Mouse (Mus musculus): ENCODE measurements around the gene Ccnf. TPM values are rescaled to one million over a fixed set of nuclear protein-coding genes. Genes with fewer than 3 reads are reported as not detected.
A peak's percentile ranks its signal among the peaks of the same experiment; 100 is the strongest.

The Ccnf gene
- total RNA-seq (2014; rRNA removed) (3.0 and 3.5 TPM in 2 replicates), polyA plus RNA-seq (2012; rRNA removed) (5.5 and 6.5 TPM in 2 replicates)

DNA sequence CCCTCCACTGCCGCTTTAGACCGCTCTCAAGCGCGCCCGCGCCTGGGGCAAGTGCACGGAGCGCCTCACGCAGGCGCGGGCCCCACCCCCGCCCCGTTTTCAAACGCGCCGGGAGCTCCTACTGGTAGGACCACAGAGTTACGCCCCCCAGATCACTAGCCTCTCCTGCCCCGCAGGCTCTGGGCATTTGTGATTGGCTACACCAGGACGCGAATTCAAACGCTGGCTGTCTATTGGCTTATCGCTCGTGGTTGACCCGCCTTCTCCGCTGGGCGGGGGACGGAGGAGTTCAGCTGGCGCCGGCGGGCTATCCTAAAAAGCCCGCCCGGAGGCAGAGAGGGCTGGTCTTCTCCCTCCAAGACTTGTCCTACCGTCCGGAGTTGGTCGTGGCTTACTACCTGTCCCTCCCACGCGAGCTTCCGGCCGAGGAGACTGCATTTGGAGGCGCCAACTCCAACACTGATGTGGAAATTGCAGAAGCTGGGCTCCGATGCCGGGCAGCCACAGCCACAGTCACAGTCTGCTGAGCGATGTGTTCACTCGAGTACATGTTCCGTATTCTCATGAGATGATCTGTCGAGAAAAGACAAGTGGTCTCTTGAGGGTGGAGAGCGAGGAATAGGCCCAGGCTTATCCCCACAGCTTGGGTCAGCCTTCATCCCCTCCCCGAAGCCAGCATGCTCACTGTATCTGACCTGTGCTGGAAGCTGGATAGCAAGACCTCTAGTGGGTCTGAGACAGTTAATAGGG is at the start of gene Ccnf:
Ccnf (minus strand) TSS at position 165 of the 750 bp plus-strand sequence.
- peak within 1 kb of the TSS; percentile 75 for H3K4me3 ChIP-seq (ENCODE audit: insufficient read depth, low read depth, low read length)
- H3K4me1 ChIP-seq (ENCODE audit: control insufficient read depth, insufficient read depth, low read length), result peaks cover 9% of the 10 kb centered on the region
- no peaks in the 10 kb centered on the region for H3K27me3 ChIP-seq (ENCODE audit: control insufficient read depth, insufficient read depth, low read length)
- no peak for TF ChIP-seq CTCF (IDR thresholded peaks at IDR 0.05; ENCODE audit: low read depth, low read length)
- TF ChIP-seq POLR2A (IDR thresholded peaks at IDR 0.05; ENCODE audit: extremely low read depth, insufficient read depth, low read length), result peak; percentile 75; the same call in 1 of the 2 replicates
- peak within 1 kb of the TSS; percentile 0; the same call in 1 of the 2 replicates for H3K27ac ChIP-seq (replicated peaks; ENCODE audit: insufficient read depth, low read depth, low read length)
- H3K9ac ChIP-seq (ENCODE audit: low read depth, low read length), result peak within 1 kb of the TSS; percentile 72
- no peaks in the 10 kb centered on the region for H3K36me3 ChIP-seq (ENCODE audit: control insufficient read depth, insufficient read depth, low read length)
- no peaks in the 10 kb centered on the region; the same call in 1 of the 2 replicates for H3K79me2 ChIP-seq (ENCODE audit: control insufficient read depth, insufficient read depth, low read length)
- peak; percentile 96 for DNase-seq (ENCODE audit: extremely low read depth, low read depth, low spot score)
- WGBS, result under 1% methylated on average over 48 of the region's 48 CpGs

- Histone ChIP-seq H3K9ac (ENCODE audit: low read depth, low read length) (no peak overlapping the region), H3K27ac (replicated peaks; ENCODE audit: insufficient read depth, low read depth, low read length) (no peak overlapping the region), H3K36me3 (ENCODE audit: control insufficient read depth, insufficient read depth, low read length) (no peaks in the 10 kb centered on the region), H3K4me1 (ENCODE audit: control insufficient read depth, insufficient read depth, low read length) (no peaks in the 10 kb centered on the region), H3K79me2 (ENCODE audit: control insufficient read depth, insufficient read depth, low read length) (no peaks in the 10 kb centered on the region), H3K27me3 (ENCODE audit: control insufficient read depth, insufficient read depth, low read length) (no peaks in the 10 kb centered on the region), H3K4me3 (ENCODE audit: insufficient read depth, low read depth, low read length) (no peak overlapping the region)
- DNase-seq (ENCODE audit: extremely low read depth, low read depth, low spot score), result peak; percentile 9
- 47% methylated on average over 4 of the region's 4 CpGs for WGBS
- TF ChIP-seq CTCF (IDR thresholded peaks at IDR 0.05; ENCODE audit: low read depth, low read length), result no peak
- TF ChIP-seq POLR2A (IDR thresholded peaks at IDR 0.05; ENCODE audit: extremely low read depth, insufficient read depth, low read length), result no peak
These were observed 49.4 kb upstream of the Ccnf start for GRCm38 (mm10) chr17:24300651-24301050.

GRCm38 (mm10) chr17:24289338-24289737 is 38.1 kb upstream of the Ccnf start:
- 84% methylated on average over 5 of the region's 5 CpGs for WGBS
- Histone ChIP-seq H3K79me2 (ENCODE audit: control insufficient read depth, insufficient read depth, low read length) (no peaks in the 10 kb centered on the region), H3K36me3 (ENCODE audit: control insufficient read depth, insufficient read depth, low read length) (no peaks in the 10 kb centered on the region), H3K27ac (replicated peaks; ENCODE audit: insufficient read depth, low read depth, low read length) (no peak overlapping the region), H3K4me3 (ENCODE audit: insufficient read depth, low read depth, low read length) (no peak overlapping the region), H3K9ac (ENCODE audit: low read depth, low read length) (no peak overlapping the region), H3K4me1 (ENCODE audit: control insufficient read depth, insufficient read depth, low read length) (no peaks in the 10 kb centered on the region), H3K27me3 (ENCODE audit: control insufficient read depth, insufficient read depth, low read length) (no peaks in the 10 kb centered on the region)
- no peak for DNase-seq (ENCODE audit: extremely low read depth, low read depth, low spot score)
- TF ChIP-seq POLR2A (IDR thresholded peaks at IDR 0.05; ENCODE audit: extremely low read depth, insufficient read depth, low read length) (no peak), CTCF (IDR thresholded peaks at IDR 0.05; ENCODE audit: low read depth, low read length) (no peak)

DNA sequence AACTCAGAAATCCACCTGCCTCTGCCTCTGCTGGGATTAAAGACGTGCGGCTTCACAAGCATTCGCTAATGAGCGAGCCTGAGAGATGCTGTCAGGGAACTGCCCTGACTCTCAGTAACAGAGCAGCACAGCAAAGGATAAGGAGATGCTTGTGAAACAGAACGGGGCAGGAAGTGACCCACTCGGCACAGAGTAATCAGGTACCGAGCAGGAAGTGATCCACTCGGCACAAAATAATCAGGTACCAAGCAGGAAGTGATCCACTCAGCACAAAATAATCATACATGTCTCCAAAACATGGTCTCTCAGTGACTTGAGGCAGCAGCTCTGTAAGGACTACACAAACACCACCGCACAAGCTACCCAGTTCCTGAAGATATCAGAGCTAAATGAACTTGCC is 37.2 kb upstream of the Ccnf start:
- no peaks in the 10 kb centered on the region for H3K36me3 ChIP-seq (ENCODE audit: control insufficient read depth, insufficient read depth, low read length)
- whole genome bisulfite sequencing, result 79% methylated on average over 9 of the region's 9 CpGs
- no peaks in the 10 kb centered on the region for H3K79me2 ChIP-seq (ENCODE audit: control insufficient read depth, insufficient read depth, low read length)
- H3K27ac ChIP-seq (replicated peaks; ENCODE audit: insufficient read depth, low read depth, low read length), result no peak overlapping the region
- no peaks in the 10 kb centered on the region for H3K4me1 ChIP-seq (ENCODE audit: control insufficient read depth, insufficient read depth, low read length)
- no peak for DNase-seq (ENCODE audit: extremely low read depth, low read depth, low spot score)
- no peaks in the 10 kb centered on the region for H3K27me3 ChIP-seq (ENCODE audit: control insufficient read depth, insufficient read depth, low read length)
- TF ChIP-seq POLR2A (IDR thresholded peaks at IDR 0.05; ENCODE audit: extremely low read depth, insufficient read depth, low read length) (no peak), CTCF (IDR thresholded peaks at IDR 0.05; ENCODE audit: low read depth, low read length) (no peak)
- H3K4me3 ChIP-seq (ENCODE audit: insufficient read depth, low read depth, low read length), result no peak overlapping the region
- no peak overlapping the region for H3K9ac ChIP-seq (ENCODE audit: low read depth, low read length)

GRCm38 (mm10) chr17:24285680-24286079 is 34.4 kb upstream of the Ccnf start:
- H3K9ac ChIP-seq (ENCODE audit: low read depth, low read length), result no peak overlapping the region
- no peaks in the 10 kb centered on the region for H3K79me2 ChIP-seq (ENCODE audit: control insufficient read depth, insufficient read depth, low read length)
- no peak for DNase-seq (ENCODE audit: extremely low read depth, low read depth, low spot score)
- H3K27me3 ChIP-seq (ENCODE audit: control insufficient read depth, insufficient read depth, low read length), result no peaks in the 10 kb centered on the region
- no peaks in the 10 kb centered on the region for H3K36me3 ChIP-seq (ENCODE audit: control insufficient read depth, insufficient read depth, low read length)
- H3K4me3 ChIP-seq (ENCODE audit: insufficient read depth, low read depth, low read length), result no peak overlapping the region
- 74% methylated on average over 3 of the region's 3 CpGs for WGBS
- TF ChIP-seq POLR2A (IDR thresholded peaks at IDR 0.05; ENCODE audit: extremely low read depth, insufficient read depth, low read length), result no peak
- TF ChIP-seq CTCF (IDR thresholded peaks at IDR 0.05; ENCODE audit: low read depth, low read length), result no peak
- no peak overlapping the region for H3K27ac ChIP-seq (replicated peaks; ENCODE audit: insufficient read depth, low read depth, low read length)
- no peaks in the 10 kb centered on the region for H3K4me1 ChIP-seq (ENCODE audit: control insufficient read depth, insufficient read depth, low read length)

DNA sequence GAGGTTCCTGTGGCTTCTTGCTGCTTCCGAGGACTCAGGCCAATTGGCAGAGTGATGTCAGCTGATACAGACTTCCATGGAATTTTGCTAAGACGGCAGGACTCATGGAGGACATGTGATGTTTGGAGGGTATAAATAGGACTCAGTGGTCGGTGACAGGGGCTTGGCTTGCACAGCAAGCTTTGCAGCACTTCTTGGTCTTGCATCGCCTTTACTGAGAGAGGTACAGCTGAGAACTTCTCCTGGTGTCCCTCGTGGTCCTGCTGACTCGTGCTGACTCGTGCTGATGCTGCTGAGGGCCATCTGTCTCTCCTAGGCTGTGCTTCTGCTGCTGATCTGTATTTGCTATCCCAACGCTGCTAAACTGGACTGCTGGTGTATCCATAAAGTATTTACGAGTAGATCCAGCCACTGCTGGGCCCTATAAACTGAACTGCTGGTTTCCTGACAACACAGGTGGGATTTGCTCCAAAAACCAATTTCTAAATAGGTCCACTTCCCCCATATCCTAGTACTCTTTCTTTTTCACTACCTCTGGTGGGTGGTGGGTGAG is 32.1 kb upstream of the Ccnf start:
- no peak overlapping the region for H3K27ac ChIP-seq (replicated peaks; ENCODE audit: insufficient read depth, low read depth, low read length)
- H3K36me3 ChIP-seq (ENCODE audit: control insufficient read depth, insufficient read depth, low read length), result no peaks in the 10 kb centered on the region
- H3K4me1 ChIP-seq (ENCODE audit: control insufficient read depth, insufficient read depth, low read length), result no peaks in the 10 kb centered on the region
- 64% methylated on average over 9 of the region's 9 CpGs for WGBS
- DNase-seq (ENCODE audit: extremely low read depth, low read depth, low spot score), result no peak
- no peak overlapping the region for H3K4me3 ChIP-seq (ENCODE audit: insufficient read depth, low read depth, low read length)
- H3K27me3 ChIP-seq (ENCODE audit: control insufficient read depth, insufficient read depth, low read length), result no peaks in the 10 kb centered on the region
- no peak overlapping the region for H3K9ac ChIP-seq (ENCODE audit: low read depth, low read length)
- TF ChIP-seq POLR2A (IDR thresholded peaks at IDR 0.05; ENCODE audit: extremely low read depth, insufficient read depth, low read length) (no peak), CTCF (IDR thresholded peaks at IDR 0.05; ENCODE audit: low read depth, low read length) (no peak)
- no peaks in the 10 kb centered on the region for H3K79me2 ChIP-seq (ENCODE audit: control insufficient read depth, insufficient read depth, low read length)
